Mouse (Mus musculus) left cerebral cortex, postnatal 25 days (tissue): Measurements from ENCODE around the gene Usp6nl. TPM values are rescaled to one million over a fixed set of nuclear protein-coding genes. Genes with fewer than 3 reads are reported as not detected.

Experiments used
- DNase-seq, 2 experiments: peaks; one replicate each; pipeline ENCODE4 v3.0.0; 2022; ENCODE audit warnings: low spot score in 2 of 2, mixed read lengths in 1 of 2
- intact Hi-C: fragments of 180-260 bp; cut with DNase I; formaldehyde crosslinking; loops from one replicate; pipeline ENCODE4 v1.15.1; 2025
- total RNA-seq, 2 experiments: library from RNA; stranded (reverse); gene quantifications; 2 replicates each; pipeline ENCODE4 v1.2.3; 2021

The Usp6nl gene
- total RNA-seq, 2 experiments from 2014 or later, result 19.5 to 21.5 TPM

- intact Hi-C loops, result no loop called here
- DNase-seq, result no peak
These were observed 41.5 kb downstream of the Usp6nl start for GRCm38 (mm10) chr2:6363922-6364321.

DNA sequence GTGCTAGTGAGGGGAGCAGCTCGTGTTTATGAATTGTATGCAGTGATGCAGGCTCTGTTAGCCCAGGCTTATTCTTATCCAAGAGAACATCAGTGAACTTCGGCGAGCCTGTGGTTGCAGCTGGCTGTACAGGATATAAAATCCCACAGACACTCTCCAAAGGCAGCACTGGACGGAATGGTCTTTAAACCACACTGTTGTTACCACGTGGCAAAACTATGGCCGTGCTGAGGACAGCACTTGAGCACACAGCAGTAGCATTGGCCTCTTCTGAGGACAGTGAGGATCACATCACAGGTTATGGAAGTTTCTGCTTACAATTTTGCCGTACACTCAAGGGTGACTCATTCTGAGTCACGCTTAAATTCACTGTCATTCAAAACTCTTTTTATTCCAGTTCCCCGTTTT is 44.1 kb downstream of the Usp6nl start:
- intact Hi-C loops, result no loop called here
- peak in 1 of 2 experiments; percentile 35 for DNase-seq

DNA sequence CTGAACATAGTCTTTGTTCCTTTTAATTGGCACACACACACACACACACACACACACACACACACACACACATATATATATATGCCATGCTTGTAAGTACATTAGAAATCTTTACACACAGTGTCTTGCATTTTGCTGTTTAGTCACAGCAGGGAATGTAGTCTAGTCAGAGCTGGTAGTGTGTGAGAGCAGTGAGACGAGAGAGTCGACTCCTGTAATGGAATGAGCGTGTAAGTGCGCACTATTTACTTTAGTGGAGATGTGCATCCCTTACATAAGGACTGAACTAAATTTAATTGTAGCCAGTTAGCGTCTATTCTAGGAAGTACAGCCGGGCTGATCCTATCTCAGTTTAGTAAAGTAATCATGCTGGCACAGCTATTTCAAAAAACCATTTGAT is 44.5 kb downstream of the Usp6nl start:
- DNase-seq, result no peak
- intact Hi-C loops, result no loop called here

- intact Hi-C loops, result no loop called here
- no peak for DNase-seq
These were observed 45.0 kb downstream of the Usp6nl start for GRCm38 (mm10) chr2:6367497-6367896.

DNA sequence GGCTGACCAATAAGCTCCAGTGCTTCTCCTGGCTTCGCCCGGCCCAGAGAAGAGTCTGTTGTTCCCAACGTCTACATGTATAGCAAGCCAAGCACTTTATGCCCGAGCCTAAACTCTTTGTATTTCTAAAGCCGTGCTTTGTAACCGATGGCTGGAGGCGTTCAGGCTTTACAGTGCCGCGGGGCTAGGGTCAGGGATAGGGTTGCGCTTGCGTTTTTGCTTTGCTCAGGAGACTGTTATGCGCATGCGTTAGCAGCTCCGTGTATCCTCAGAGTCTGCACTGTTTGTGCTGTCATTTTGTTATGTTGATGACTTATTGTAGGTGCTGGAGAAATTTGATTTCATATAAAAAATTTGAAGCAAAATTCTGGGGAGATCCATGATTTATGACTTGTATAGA is 51.7 kb downstream of the Usp6nl start:
- intact Hi-C loops, result no loop called here

GRCm38 (mm10) chr2:6376071-6376470 is 53.6 kb downstream of the Usp6nl start:
- intact Hi-C loops, result no loop called here
- DNase-seq, result no peak

More for the DNA sequence above, 51.7 kb downstream of the Usp6nl start:
- DNase-seq, result no peak

- no peak for DNase-seq
- intact Hi-C loops, result no loop called here
These were observed 54.5 kb downstream of the Usp6nl start for GRCm38 (mm10) chr2:6376941-6377340.

GRCm38 (mm10) chr2:6378590-6379205 is 56.2 kb downstream of the Usp6nl start:
- no peak for DNase-seq
- intact Hi-C loops, result no loop called here

GRCm38 (mm10) chr2:6379731-6380212 is 57.3 kb downstream of the Usp6nl start:
- intact Hi-C loops, result no loop called here

DNA sequence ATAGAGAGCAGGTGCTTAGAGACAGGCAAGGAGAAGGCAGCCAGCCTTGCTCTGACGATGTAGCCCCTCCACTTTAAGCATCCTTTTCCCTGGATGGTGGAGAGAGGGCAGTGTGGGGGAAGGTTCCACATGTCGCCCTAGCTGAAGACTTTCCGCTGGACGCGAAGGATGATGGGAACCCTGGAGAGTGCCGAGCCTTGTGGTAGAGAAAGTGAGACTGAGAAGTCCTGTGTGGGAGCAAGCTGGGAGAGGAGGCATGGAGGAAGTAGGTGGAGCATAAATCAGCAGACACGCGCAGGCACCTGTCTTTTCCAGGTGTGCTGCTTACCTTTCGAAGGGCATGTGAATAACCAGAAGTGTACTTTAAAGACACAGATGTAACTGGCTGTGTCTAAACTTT is 57.9 kb downstream of the Usp6nl start:
- intact Hi-C loops, result no loop called here
- no peak for DNase-seq

More at GRCm38 (mm10) chr2:6379731-6380212, 57.3 kb downstream of the Usp6nl start:
- no peak for DNase-seq

- no peak for DNase-seq
- intact Hi-C loops, result no loop called here
These were observed 62.1 kb downstream of the Usp6nl start for GRCm38 (mm10) chr2:6384407-6385146.

GRCm38 (mm10) chr2:6389162-6389561 is 66.7 kb downstream of the Usp6nl start:
- intact Hi-C loops, result no loop called here
- no peak for DNase-seq

GRCm38 (mm10) chr2:6391261-6391660 is 68.8 kb downstream of the Usp6nl start:
- DNase-seq, result no peak

GRCm38 (mm10) chr2:6391940-6392339 is 69.5 kb downstream of the Usp6nl start:
- intact Hi-C loops, result no loop called here
- no peak for DNase-seq

More at GRCm38 (mm10) chr2:6391261-6391660, 68.8 kb downstream of the Usp6nl start:
- intact Hi-C loops, result no loop called here

- no peak for DNase-seq
- intact Hi-C loops, result no loop called here
These were observed 73.6 kb downstream of the Usp6nl start for GRCm38 (mm10) chr2:6395851-6396625.

DNA sequence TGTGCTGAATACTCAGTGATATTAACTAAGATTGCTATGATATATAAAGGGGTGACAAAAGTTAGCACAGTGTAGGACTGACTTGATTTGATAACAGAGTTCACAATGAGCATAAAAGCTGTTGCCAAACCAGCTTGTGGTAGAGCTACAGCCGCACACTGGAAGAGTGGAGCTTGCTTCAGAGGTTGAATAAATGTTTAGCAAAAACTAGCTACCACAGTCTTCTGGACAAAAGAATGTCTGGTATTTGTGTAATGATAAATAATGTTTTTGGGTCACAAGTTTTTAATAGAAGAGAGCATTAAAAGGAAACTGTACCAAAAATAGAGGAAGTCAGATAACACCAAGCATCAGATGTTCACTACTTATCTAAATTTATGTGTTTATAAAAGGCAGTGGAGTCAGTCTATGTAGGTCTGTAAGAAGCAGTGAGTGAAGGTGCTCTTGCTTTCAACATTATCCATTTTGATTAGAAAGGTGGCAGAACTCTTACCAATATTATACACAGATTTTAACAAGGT is 74.2 kb downstream of the Usp6nl start:
- intact Hi-C loops, result no loop called here
- DNase-seq, result no peak

GRCm38 (mm10) chr2:6397166-6397565 is 74.7 kb downstream of the Usp6nl start:
- intact Hi-C loops, result no loop called here
- no peak for DNase-seq

- intact Hi-C loops, result no loop called here
- no peak for DNase-seq
These were observed 76.4 kb downstream of the Usp6nl start for GRCm38 (mm10) chr2:6398826-6399225.

DNA sequence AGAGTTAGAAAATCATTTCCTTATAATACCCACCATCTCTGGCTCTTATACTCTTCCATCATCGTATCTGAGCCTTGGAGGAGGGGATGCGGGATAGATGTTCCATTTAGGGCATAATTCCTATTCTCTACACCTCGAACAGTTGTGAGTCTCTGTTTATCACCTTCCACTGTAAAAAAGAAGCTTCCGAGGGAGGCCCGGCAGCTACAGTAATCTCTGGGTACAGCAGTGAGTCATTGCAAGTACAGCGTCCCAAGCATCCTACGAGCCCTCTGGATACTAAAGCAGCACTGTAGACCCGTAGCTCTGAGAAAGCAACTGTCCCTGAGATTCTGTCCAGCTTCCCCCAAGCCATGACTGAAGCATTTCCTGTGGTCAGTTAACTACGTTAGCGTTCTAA is 78.6 kb downstream of the Usp6nl start:
- peak in 1 of 2 experiments; percentile 19 for DNase-seq
- intact Hi-C loops, result loop anchor here (5.0 to 10.0 kb wide), 2 partner anchors 79 to 406 kb away; partner anchors contain the start of gene Usp6nl

DNA sequence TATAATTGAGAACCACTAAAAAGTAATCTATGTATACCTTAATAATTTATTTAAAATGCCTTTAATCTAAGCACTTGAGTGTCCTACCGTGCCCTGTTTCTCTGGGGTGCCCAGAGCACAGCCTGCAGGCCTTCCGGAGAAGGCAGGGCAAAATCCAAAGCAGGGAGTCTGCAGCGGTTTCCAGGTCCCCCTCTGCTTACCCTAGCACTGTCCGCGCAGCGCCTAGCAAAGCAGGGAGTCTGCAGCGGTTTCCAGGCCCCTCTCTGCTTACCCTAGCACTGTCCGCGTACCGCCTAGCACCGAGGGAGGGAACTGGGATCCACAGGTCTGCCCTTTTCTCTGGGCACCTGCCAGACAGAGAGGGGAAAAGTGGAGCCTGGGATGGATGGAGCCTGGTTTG is 80.9 kb downstream of the Usp6nl start:
- intact Hi-C loops, result loop anchor here (5.0 to 10.0 kb wide), 2 partner anchors 81 to 409 kb away; partner anchors contain the start of gene Usp6nl
- DNase-seq, result no peak
